Mouse (Mus musculus) cerebellum, postnatal 36 days (tissue): ENCODE results near the gene Zfp943.

Source experiments
- DNase-seq, 2 experiments: peaks; one replicate each; pipeline ENCODE4 v3.0.0; 2021 to 2022; ENCODE audit warnings: mixed read lengths in 2 of 2

The Zfp943 gene

GRCm38 (mm10) chr17:21962107-21962907 lies at the start of gene Zfp943, which contains the start of gene Zfp942:
Zfp943 (plus strand) TSS chr17:21962552.
Zfp942 (minus strand) TSS chr17:21962464.
- peak; percentile 71 to 74 for DNase-seq

GRCm38 (mm10) chr17:21963302-21963701 lies 950 bp downstream of the Zfp943 start:
- no peak for DNase-seq

GRCm38 (mm10) chr17:22035594-22035993 lies 73.2 kb downstream of the Zfp943 start:
- peak in 1 of 2 experiments; percentile 3 for DNase-seq

- no peak for DNase-seq
These were observed 87.1 kb downstream of the Zfp943 start for GRCm38 (mm10) chr17:22049403-22049802.

DNA sequence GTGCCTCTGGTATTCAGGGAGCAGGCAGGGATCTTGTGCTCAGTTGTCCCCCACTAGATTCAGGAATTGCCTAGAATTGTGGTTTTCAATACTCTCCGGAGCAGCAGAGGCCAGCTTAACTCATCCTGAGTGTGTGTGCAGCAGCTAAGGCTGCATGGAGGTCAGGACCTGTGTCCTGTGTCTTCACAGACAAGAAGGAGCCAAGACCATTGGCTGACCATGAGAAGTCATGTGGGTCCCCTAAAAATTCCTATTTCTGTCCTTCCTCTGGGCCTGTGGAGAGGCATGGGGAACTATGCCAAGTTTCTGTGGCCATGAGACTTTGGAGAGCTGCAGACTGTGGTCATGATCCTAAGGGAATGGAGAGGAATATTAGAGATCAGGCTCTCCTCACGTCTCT lies 90.9 kb downstream of the Zfp943 start:
- no peak for DNase-seq

DNA sequence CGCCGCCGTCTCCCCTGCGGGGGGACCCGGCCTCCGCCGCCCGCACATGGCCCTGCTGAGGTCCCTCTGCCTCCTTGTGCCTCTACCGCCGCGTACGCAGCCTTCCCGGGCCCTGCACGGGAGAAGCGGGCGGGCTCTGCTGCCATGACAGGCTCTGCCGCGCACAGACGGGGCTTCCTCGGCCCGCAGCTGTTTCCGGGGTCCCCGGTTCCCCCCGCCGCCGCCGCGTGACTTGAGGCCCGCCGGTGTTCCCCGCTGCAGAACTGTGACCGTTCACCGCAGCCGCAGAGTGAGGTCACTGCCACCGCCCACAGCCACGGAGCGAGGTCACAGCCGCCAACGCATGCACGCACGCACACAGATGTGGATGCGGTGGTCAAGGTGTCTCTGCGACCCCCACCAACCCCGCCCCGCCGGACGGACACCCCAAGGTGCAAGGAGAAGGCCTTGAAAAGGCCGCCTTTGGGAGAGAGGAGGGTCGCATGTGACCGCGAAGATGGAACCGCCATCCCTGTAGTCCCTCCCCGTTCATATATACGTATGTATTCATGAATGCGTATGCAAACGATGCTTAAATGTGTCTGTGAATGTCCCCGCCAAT lies 118.8 kb downstream of the Zfp943 start:
- peak; percentile 73 to 75 for DNase-seq

- DNase-seq: peak; percentile 25 to 53
These were observed 120.9 kb downstream of the Zfp943 start for GRCm38 (mm10) chr17:22083224-22083623.

- DNase-seq: no peak
These were observed 156.4 kb downstream of the Zfp943 start for GRCm38 (mm10) chr17:22118770-22119169.
